Mouse (Mus musculus): ENCODE data around the gene Dusp3.

The Dusp3 gene

GRCm38 (mm10) chr11:101986913-101987312, at the start of gene Dusp3:
TSS of gene Dusp3 (minus strand) at chr11:101987013.
- no peak for DNase-seq (ENCODE audit: low spot score in 2 of 2)

DNA sequence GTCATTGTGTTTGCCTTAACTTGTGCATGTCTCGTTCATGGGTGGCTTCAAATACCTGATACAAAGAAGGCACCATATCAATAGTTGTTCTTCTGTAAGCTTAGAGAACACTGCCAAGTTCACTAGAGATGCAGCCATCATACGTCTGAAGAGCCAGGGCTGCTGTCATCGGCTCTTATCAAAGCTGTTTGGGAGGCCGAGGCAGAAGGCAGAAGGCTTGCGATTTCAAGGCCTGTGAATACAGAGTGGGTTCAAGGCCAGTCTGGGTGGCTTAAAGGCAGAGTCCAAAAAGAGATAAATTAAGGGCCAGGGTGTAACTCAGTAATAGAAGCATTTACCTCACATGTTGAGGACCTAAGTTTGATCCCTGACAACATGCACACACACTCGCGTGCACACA, 49.5 kb upstream of the Dusp3 start:
- no peak for DNase-seq (ENCODE audit: low spot score in 2 of 2)

- DNase-seq (ENCODE audit: low spot score in 2 of 2) = no peak
Observed at GRCm38 (mm10) chr11:102035456-102035960, 48.7 kb upstream of the Dusp3 start.

DNA sequence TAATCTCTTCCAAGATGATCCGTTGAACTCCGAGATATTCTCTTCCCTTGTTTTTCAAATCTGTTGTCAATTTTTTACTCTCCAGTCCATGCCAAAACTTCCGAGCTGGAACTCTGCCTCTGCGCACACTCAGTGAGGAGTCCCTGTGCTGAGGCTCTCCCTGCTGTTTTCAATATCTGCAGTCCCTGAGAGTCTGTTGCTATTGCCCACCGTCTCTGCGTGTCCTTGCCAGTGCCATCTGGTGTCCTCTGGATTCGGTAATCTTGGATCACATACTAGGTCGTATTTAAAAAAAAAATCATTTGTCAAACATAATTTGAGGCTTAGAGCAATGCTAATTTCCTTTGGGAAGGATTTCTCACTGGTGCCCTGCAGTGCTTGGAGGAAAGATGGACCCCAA, 48.1 kb upstream of the Dusp3 start:
- no peak for DNase-seq (ENCODE audit: low spot score in 2 of 2)

GRCm38 (mm10) chr11:102033055-102033591, 46.3 kb upstream of the Dusp3 start:
- no peak for DNase-seq (ENCODE audit: low spot score in 2 of 2)

GRCm38 (mm10) chr11:102031149-102031548, 44.3 kb upstream of the Dusp3 start:
- DNase-seq (ENCODE audit: low spot score in 2 of 2) = peak in 1 of 2 experiments; percentile 71

DNA sequence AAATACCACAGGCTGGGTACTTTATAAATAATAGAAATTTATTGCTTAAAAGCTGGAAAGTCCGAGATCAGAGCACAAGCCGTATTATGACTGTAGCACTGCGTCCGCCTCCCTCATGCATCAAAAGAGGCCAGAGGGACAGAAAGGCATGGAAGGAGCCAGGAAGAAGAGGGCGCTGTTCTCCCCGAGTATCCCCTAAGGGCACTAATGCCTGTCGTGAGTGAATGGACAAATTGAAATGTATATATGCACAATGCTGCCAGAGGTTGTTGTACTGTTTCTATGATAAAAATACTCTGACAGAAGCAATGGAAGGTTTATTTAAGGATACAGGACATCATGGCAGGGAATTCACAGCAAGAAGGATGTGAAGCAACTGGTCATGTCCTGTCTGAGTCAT, 43.2 kb upstream of the Dusp3 start:
- DNase-seq (ENCODE audit: low spot score in 2 of 2) = no peak

- no peak for DNase-seq (ENCODE audit: low spot score in 2 of 2)
Observed at GRCm38 (mm10) chr11:102029304-102029703, 42.5 kb upstream of the Dusp3 start.

GRCm38 (mm10) chr11:102028087-102028816, 41.4 kb upstream of the Dusp3 start, which contains the start of gene Mpp3:
TSS of gene Mpp3 (minus strand) at chr11:102028461.
- no peak for DNase-seq (ENCODE audit: low spot score in 2 of 2)

GRCm38 (mm10) chr11:102027361-102028017, 40.7 kb upstream of the Dusp3 start:
- no peak for DNase-seq (ENCODE audit: low spot score in 2 of 2)

DNA sequence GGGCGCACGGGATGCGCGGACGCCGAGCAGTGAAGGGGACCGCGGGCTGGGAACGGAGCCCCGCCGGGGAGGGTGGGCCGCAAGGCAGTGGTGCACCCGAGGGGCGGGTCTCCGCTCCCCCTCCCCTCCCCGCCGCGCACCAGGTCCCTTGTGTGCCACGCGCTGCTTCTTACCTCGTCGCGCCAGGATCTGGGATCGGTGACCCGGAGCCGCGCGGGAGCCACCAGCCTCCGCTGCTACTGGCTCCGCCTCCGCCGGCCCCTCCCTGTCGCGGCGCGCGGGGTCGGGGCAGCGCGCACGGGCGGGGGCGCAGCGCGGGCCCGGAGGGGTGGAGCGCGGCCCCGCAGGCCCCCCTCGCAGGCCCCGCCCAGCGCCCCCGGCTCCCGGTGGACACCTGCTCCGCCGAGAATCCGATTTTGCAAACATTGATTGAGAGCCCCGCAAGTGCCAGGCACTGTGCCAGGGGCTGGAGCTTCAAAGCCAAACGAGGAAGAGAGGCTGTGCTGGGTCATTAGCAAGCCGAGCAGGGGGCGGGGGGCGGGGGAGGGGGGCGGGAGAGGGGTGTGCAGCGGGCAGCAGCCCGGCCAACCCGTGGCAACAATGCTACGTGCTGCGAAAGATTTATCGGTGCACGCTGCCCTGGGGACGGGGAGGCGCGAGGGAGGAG, 40.0 kb upstream of the Dusp3 start:
- DNase-seq (ENCODE audit: low spot score in 2 of 2) = peak in 1 of 2 experiments; percentile 44

DNA sequence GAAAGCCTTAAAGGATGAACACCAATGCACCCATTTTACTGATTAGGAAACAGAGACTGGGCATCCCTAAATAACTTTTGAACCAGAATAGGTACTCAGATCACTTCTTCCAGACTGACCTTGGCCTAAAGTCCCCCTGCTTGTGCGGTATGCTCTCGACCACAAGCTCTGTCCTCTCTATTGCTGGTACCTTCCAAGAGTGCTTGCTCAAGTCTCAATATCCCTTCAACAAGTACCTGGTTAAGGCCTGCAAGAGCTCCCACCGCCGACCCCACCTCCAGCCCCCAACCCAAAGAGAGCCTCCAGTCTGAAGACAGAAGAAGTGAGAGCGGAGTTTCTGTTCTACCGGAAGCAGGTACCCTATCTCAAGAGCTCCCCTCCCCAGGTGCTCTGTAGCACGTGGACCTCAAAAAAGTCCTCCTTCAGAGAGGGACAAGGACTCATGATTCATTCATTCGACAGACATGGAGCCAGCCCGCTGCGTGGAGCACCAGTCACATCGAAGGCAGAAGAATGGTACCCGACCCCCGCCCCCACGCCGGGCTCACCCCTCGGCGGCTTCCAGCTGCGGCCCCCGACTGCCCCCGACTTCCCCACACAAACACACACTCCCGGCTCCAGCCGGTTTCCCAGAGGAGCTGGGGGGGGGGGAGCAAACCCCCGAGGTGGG, 39.3 kb upstream of the Dusp3 start:
- DNase-seq (ENCODE audit: low spot score in 2 of 2) = no peak

DNA sequence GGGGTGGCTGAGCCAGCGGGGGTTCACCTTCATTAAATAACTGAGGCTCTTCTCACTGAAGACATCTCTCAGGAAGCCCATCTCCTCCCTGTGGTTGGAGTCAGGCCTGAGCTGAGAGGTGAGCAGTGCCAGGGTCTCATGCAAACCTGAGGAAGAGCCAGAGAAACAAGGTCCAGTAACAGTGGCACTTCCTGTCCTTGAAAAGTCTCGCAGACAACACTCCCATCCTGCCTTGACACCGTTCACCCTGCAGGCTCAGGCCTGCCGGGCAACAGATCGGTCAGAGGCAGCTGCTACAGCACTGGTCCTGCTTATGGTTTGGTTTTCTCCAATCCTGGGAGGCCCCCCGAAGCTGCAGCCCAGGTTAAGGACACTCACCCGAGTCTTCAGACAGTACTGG, 38.5 kb upstream of the Dusp3 start:
- no peak for DNase-seq (ENCODE audit: low spot score in 2 of 2)

DNA sequence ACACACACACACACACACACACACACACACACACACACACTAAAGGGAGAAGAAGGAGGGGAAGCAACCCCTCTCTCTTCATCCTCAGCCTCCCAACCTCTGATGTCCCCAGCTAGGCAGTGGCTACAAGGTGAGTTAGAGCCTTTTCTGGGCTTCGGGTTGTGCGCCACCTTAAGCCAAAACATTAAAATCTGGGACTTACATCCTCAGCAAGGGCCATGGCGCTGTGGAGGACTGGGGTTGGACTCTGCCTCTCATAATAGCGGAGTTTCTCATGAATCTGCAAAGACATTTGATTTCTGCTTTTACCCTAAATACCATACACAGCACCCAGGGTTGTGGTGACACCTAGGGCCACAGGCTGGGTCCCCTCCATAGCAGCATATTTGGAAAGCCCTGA, 38.1 kb upstream of the Dusp3 start:
- DNase-seq (ENCODE audit: low spot score in 2 of 2) = no peak

DNA sequence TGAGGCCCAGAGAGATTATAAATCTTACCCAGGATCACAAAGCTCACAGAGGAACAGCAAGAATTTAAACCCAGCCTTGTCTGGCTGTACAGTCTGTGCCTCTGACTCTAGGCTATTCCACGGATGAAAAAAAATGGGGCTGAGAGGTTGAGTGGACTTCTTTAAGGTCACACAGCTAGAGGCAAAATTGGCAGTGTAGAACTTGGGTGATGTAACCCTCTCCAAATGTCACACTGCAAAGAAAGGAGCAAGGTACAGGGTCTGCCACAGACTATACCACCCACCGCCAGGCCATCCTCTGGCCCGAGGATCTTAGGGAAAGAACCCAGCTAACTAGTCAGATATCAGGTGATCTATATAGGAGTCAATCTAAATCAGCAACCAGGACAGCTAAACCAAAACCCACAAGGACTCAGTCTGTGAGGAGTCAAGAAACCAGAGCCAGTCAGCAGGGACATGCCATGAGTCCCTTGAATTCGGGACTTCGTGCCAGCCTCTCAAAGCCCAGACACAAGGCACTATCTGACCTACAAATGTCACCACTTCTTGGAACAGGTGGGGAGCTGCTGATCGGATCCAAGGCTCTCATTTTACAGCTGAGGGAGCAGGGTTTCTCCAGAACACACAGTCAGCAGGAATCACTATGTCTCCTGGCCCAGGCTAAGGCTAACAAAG, 37.4 kb upstream of the Dusp3 start:
- DNase-seq (ENCODE audit: low spot score in 2 of 2) = no peak

GRCm38 (mm10) chr11:102023406-102023805, 36.6 kb upstream of the Dusp3 start:
- peak in 1 of 2 experiments; percentile 52 for DNase-seq (ENCODE audit: low spot score in 2 of 2)

GRCm38 (mm10) chr11:102021196-102021595, 34.4 kb upstream of the Dusp3 start:
- no peak for DNase-seq (ENCODE audit: low spot score in 2 of 2)

GRCm38 (mm10) chr11:102019736-102020135, 32.9 kb upstream of the Dusp3 start:
- DNase-seq (ENCODE audit: low spot score in 2 of 2) = no peak

GRCm38 (mm10) chr11:102016136-102016535, 29.3 kb upstream of the Dusp3 start:
- DNase-seq (ENCODE audit: low spot score in 2 of 2) = no peak

GRCm38 (mm10) chr11:102015472-102015871, 28.7 kb upstream of the Dusp3 start:
- DNase-seq (ENCODE audit: low spot score in 2 of 2) = no peak

- DNase-seq (ENCODE audit: low spot score in 2 of 2) = no peak
Observed at GRCm38 (mm10) chr11:102013201-102013600, 26.4 kb upstream of the Dusp3 start.
